Mouse (Mus musculus) heart, embryonic 11.5 days (tissue): ENCODE measurements around the gene Zmat3. TPM values are rescaled to one million over a fixed set of nuclear protein-coding genes. Genes with fewer than 3 reads are reported as not detected.

Source experiments
- ATAC-seq: fragments of 200-750 bp; cut with Nextera tagmentation; replicated peaks from 2 replicates; pipeline ENCODE4 v1.8.0; 2017; ENCODE audit warnings: moderate library complexity; ENCODE audit not compliant: insufficient number of reproducible peaks, low FRiP score, low TSS enrichment
- H3K27ac ChIP-seq: fragments of 300-500 bp; sonication (generic); 2 replicates; pipeline ENCODE4 v1.5.1; 2014; ENCODE audit warnings: mild to moderate bottlenecking, low read depth, low read length
- H3K27me3 ChIP-seq: fragments of 300-500 bp; sonication (generic); 2 replicates; pipeline ENCODE4 v1.6.1; 2014; ENCODE audit warnings: mild to moderate bottlenecking, low read length, mixed read lengths; ENCODE audit not compliant: control insufficient read depth, insufficient read depth
- H3K36me3 ChIP-seq: fragments of 300-500 bp; sonication (generic); 2 replicates; pipeline ENCODE4 v1.6.1; 2014; ENCODE audit warnings: mild to moderate bottlenecking, low read length, moderate library complexity, mixed read lengths; ENCODE audit not compliant: control insufficient read depth, insufficient read depth
- H3K4me1 ChIP-seq: fragments of 300-500 bp; sonication (generic); 2 replicates; pipeline ENCODE4 v1.6.1; 2014; ENCODE audit warnings: low read length; ENCODE audit not compliant: control insufficient read depth, insufficient read depth
- H3K4me2 ChIP-seq: fragments of 300-500 bp; sonication (generic); 2 replicates; pipeline ENCODE4 v1.6.1; 2014; ENCODE audit warnings: mild to moderate bottlenecking, moderate library complexity
- H3K4me3 ChIP-seq: fragments of 300-500 bp; sonication (generic); 2 replicates; pipeline ENCODE4 v1.5.1; 2014; ENCODE audit warnings: low read depth, low read length
- H3K9ac ChIP-seq: fragments of 300-500 bp; sonication (generic); 2 replicates; pipeline ENCODE4 v1.6.1; 2014; ENCODE audit warnings: mild to moderate bottlenecking, low read depth, low read length, moderate library complexity
- H3K9me3 ChIP-seq: fragments of 300-500 bp; sonication (generic); replicated peaks from 2 replicates; pipeline ENCODE4 v1.6.1; 2016; ENCODE audit warnings: low read length; ENCODE audit not compliant: control insufficient read depth
- WGBS: fragments of 180-500 bp; shearing (Covaris S2); extraction: QIAGEN DNeasy Blood & Tissue Kit; methylation state at CpG from one replicate; pipeline ENCODE4 v1.1.7; 2014; ENCODE audit not compliant: insufficient replicate concordance; 5-methylcytosine and 5-hydroxymethylcytosine counted together
- polyA plus RNA-seq: library from polyadenylated mRNA; unstranded; fragments of >200 nt; fragmentation: Nextera tagmentation; extraction: Ambion mirVana; gene quantifications from 2 replicates; pipeline ENCODE4 v1.2.1, GENCODE M21; 2014

Gene Zmat3
- polyA plus RNA-seq, 1 experiment from 2014 or later: 5.3 TPM

DNA sequence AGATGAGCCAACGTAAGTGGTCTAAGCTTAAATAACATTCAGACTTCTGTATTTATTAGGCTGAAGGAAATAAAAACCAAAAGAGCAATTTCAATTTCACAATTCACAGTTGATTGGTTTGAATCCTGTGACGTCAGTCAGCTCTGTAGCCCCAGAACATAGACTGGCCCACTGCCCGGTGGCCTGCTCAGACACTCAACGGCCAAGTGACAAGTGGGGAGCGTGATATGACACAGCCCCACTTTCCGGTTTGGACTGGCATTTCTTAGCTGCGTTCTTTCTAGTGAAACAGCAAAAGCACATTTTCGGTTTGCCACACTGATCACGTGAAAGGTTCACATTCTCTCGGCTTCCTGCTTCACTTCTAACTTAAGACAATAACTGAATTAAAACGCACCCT, 30.9 kb downstream of the Zmat3 start:
- WGBS: 72% methylated on average over 11 of the region's 11 CpGs
- Histone ChIP-seq H3K27ac (no peak overlapping the region), H3K9ac (no peak overlapping the region), H3K4me1 (no peaks in the 10 kb centered on the region), H3K9me3 (no peaks in the 10 kb centered on the region), H3K4me3 (no peak overlapping the region), H3K36me3 (no peaks in the 10 kb centered on the region), H3K27me3 (no peaks in the 10 kb centered on the region), H3K4me2 (no peak overlapping the region)
- no peak for ATAC-seq

DNA sequence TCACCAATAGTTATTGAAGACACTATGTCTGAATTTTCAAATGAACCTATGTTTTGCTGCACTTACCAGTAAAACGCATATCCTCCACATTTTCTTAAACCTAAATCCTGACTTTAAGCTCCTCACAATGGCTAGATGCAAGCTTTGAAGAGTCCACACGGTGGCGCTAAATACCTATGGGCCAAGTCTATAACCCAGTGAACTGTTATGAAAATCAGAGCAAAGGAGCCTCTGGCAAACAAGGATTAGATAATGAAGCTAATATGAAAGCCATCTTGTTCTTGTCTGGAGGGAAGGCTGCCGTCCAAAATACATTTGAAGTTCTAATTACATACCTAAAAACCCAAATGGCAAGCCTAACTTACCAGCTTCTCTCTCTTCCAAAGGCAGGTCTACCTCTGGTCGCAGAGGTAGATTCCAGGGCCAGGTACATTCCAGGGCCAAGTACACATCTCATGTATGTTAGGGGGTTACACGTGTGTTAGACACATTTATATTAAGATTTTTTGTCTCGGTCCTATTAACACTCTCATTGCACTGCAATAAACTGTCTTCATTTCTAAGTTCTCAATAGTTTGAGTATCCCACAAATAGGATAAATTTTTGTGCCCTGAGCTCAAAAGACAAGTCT, 32.2 kb downstream of the Zmat3 start:
- no peak for ATAC-seq
- Histone ChIP-seq H3K9ac (no peak overlapping the region), H3K9me3 (no peaks in the 10 kb centered on the region), H3K36me3 (no peaks in the 10 kb centered on the region), H3K27me3 (no peaks in the 10 kb centered on the region), H3K4me1 (no peaks in the 10 kb centered on the region), H3K4me2 (no peak overlapping the region), H3K4me3 (no peak overlapping the region), H3K27ac (no peak overlapping the region)
- 30% methylated on average over 7 of the region's 7 CpGs for WGBS

DNA sequence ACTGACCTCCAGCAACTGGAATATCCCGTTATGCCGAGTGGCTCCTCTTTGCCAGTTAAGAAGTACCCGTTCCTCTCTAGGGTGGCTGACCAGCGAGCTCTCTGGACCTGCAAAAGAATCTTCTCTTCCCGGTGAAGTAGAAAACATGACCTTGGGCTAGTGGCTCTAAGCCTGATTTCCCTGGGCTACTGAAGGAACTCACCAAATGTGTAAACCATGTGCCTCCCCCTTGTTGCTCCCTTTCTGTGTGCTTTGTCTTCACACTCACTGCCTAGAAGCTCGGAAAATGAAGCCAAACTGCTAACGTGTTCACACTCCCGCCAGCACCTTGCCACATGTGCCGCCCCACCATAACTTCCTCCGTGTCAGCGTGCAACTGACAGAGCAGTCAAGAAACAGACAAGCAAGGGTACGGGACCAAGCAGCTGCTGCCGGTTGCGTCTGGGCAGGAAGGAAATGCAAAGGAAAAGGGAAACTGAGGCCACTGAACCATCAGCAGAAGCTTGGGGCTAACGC, 47.9 kb downstream of the Zmat3 start:
- WGBS: 60% methylated on average over 15 of the region's 15 CpGs
- ATAC-seq: no peak
- no peak overlapping the region for H3K9ac ChIP-seq

DNA sequence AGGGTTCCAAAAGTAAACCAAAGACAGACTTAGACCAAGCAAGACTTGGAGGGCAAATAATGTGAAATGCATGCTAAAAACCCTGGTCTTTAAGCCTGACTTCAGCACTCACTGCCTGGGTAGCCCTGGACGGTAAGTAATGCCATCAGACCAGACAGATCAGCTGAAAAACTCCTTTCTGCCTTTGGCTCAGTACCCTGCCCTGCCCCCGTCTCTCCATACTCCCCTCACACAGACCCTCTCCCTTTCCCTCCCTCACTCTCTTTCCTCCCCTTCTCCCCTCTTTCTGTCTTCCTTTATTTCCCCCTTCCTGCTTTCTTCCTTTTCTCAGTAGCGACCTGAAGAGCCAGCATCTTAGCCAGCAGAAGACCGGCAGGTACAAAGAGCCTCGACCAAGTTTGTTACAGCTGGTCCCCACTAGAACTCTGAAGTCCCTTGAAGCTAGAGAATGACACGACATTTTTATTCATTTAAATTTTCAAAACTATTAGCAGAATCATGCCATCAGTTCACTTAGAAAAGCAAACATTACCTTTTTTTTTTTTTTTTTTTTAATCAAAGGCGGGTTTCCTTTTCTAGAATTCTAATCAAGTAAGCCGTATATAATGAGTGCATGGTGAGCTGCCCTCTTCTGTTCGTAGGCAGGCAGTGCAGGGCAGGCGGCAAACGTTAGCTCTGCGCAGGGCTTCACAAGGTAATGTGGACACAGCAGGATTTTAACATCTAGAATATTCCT, 48.5 kb downstream of the Zmat3 start:
- no peaks in the 10 kb centered on the region for H3K27me3 ChIP-seq
- H3K4me1 ChIP-seq: no peaks in the 10 kb centered on the region
- H3K4me2 ChIP-seq: peak overlapping the region; percentile 11; the same call in 1 of the 2 replicates
- ATAC-seq: no peak
- no peak overlapping the region for H3K4me3 ChIP-seq
- no peak overlapping the region for H3K9ac ChIP-seq
- H3K36me3 ChIP-seq: no peaks in the 10 kb centered on the region
- 24% methylated on average over 12 of the region's 12 CpGs for WGBS
- H3K27ac ChIP-seq: no peak overlapping the region
- H3K9me3 ChIP-seq: no peaks in the 10 kb centered on the region

More for the DNA sequence above, 47.9 kb downstream of the Zmat3 start:
- no peaks in the 10 kb centered on the region for H3K4me1 ChIP-seq
- no peaks in the 10 kb centered on the region for H3K36me3 ChIP-seq
- no peak overlapping the region for H3K27ac ChIP-seq
- H3K9me3 ChIP-seq: no peaks in the 10 kb centered on the region
- no peak overlapping the region for H3K4me3 ChIP-seq
- no peak overlapping the region for H3K4me2 ChIP-seq
- H3K27me3 ChIP-seq: no peaks in the 10 kb centered on the region

DNA sequence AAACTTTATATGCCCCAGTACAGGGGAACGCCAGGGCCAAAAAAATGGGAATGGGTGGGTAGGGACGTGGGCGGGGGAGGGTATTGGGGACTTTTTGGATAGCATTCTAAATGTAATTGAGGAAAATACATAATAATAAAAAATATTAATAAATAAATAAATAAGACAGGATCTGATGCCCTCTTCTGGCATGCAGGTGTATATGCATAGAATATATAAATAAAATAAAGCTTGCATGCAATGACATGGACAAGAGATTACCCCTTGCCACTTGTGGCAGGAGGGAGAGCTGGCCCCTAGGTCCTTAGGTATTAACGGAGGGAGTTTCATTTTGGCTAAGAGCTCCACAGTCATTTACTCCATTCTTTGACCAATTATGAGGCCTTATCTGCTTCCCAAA, 51.1 kb downstream of the Zmat3 start:
- ATAC-seq: no peak
- no peaks in the 10 kb centered on the region for H3K9me3 ChIP-seq
- H3K4me2 ChIP-seq: no peak overlapping the region
- no peak overlapping the region for H3K4me3 ChIP-seq
- H3K4me1 ChIP-seq: no peaks in the 10 kb centered on the region
- H3K27ac ChIP-seq: no peak overlapping the region
- WGBS: 79% methylated on average over 4 of the region's 4 CpGs
- no peak overlapping the region for H3K9ac ChIP-seq
- H3K27me3 ChIP-seq: no peaks in the 10 kb centered on the region
- no peaks in the 10 kb centered on the region for H3K36me3 ChIP-seq

DNA sequence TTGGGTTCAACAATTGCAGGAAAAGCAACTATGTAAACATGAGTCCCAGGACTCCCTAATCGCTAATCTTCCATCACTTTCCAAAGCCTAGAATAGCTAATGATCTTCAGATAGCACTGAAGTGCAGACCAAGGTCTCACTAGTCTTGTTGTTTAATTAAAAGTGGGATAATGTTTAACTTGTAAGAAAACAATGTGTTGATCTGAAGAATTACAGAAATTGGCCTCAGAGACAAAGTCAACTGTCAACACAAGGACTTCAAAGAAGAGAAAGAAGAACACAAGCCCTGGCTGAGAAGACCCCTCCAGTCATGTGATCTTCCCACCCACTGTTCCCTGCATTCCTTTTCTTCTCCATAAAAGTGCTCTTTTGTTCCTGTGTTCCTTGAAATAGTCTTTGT, 61.6 kb downstream of the Zmat3 start:
- no peak for ATAC-seq
- WGBS: 37% methylated on average over 1 of the region's 1 CpGs
- Histone ChIP-seq H3K27me3 (no peaks in the 10 kb centered on the region), H3K9me3 (no peaks in the 10 kb centered on the region), H3K4me1 (no peaks in the 10 kb centered on the region), H3K36me3 (no peaks in the 10 kb centered on the region), H3K4me3 (no peak overlapping the region), H3K4me2 (no peak overlapping the region), H3K9ac (no peak overlapping the region), H3K27ac (no peak overlapping the region)

DNA sequence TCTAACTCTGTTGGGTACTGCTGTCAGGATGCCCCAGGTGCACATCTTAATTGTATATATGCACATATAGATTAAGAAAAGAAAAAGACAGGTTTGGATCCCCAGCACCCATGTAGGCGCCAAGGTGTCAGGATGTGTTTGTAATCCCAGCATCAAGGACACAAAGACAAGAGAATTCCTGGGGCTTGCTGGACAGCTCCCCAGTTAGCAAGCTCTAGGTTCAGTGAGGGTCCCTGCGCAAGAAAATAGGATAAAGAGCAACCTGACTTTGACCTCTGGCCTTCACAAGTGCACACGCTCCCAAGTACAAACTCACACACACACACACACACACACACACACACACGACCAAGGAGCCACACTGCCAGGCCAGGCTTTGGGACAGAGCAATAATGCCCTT, 73.8 kb downstream of the Zmat3 start:
- Histone ChIP-seq H3K27me3 (no peaks in the 10 kb centered on the region), H3K4me3 (no peak overlapping the region), H3K4me1 (no peaks in the 10 kb centered on the region), H3K4me2 (no peak overlapping the region), H3K9me3 (no peaks in the 10 kb centered on the region), H3K36me3 (no peaks in the 10 kb centered on the region), H3K9ac (no peak overlapping the region), H3K27ac (no peak overlapping the region)
- WGBS: 35% methylated on average over 4 of the region's 4 CpGs
- no peak for ATAC-seq
